Mouse (Mus musculus): Measurements from ENCODE around the gene G430095P16Rik.

- TF ChIP-seq POLR2A (IDR thresholded peaks at IDR 0.05; ENCODE audit: insufficient read length, low read depth), result no peak
- peak; percentile 40 for TF ChIP-seq TCF12 (IDR thresholded peaks at IDR 0.05; ENCODE audit: insufficient read depth, poor library complexity, severe bottlenecking)
- no peak for TF ChIP-seq USF1 (IDR thresholded peaks at IDR 0.05; ENCODE audit: low read depth)
- TF ChIP-seq MAX (IDR thresholded peaks at IDR 0.05; ENCODE audit: low read depth), result no peak
- no peak for TF ChIP-seq POLR2AphosphoS2 (IDR thresholded peaks at IDR 0.05; ENCODE audit: insufficient read length, low read depth)
- no peak for TF ChIP-seq REST (IDR thresholded peaks at IDR 0.05; ENCODE audit: insufficient read depth, insufficient read length)
- no peak for TF ChIP-seq TCF3 (IDR thresholded peaks at IDR 0.05; ENCODE audit: insufficient read length, low read depth)
- no peak for TF ChIP-seq SRF (IDR thresholded peaks at IDR 0.05; ENCODE audit: control insufficient read depth, insufficient read length, low read depth)
- TF ChIP-seq CEBPB (IDR thresholded peaks at IDR 0.05; ENCODE audit: insufficient read depth, poor library complexity, severe bottlenecking), result no peak
- peak; percentile 35 to 94 (median 86) for TF ChIP-seq MYOG (IDR thresholded peaks at IDR 0.05; ENCODE audit: control insufficient read depth in 1 of 3, insufficient read depth in 1 of 3, insufficient read length in 2 of 3, low read depth in 2 of 3)
- no peak for TF ChIP-seq E2F4 (IDR thresholded peaks at IDR 0.05; ENCODE audit: insufficient read depth)
- peak in 2 of 3 experiments; percentile 80 to 86 for TF ChIP-seq MYOD1 (IDR thresholded peaks at IDR 0.05; ENCODE audit: control insufficient read depth in 1 of 3, insufficient read length in 2 of 3, low read depth in 2 of 3)
Observed at GRCm38 (mm10) chr8:84728474-84728873, 5.7 kb downstream of the G430095P16Rik start.

All from myocyte (in vitro differentiated cells).